Mouse (Mus musculus) spleen, adult 2 months (tissue): Measurements from ENCODE around the gene Abhd12b.

Experiments used
- CTCF ChIP-seq: fragments of 200-500 bp; IDR thresholded peaks from 2 replicates; pipeline ENCODE4 v1.5.1; 2011; ENCODE audit warnings: mild to moderate bottlenecking, inconsistent platforms; ENCODE audit not compliant: insufficient read depth, insufficient read length, insufficient replicate concordance; ENCODE audit errors: extremely low read depth
- POLR2A ChIP-seq: fragments of 200-500 bp; IDR thresholded peaks from 2 replicates; pipeline ENCODE4 v1.6.1; 2011; ENCODE audit warnings: low read depth, low read length, inconsistent platforms

- TF ChIP-seq CTCF (no peak), POLR2A (no peak)
These were observed 60.3 kb downstream of the Abhd12b start for GRCm38 (mm10) chr12:70214281-70214680.
